Mouse (Mus musculus): ENCODE data around the gene Galnt18. TPM values are rescaled to one million over a fixed set of nuclear protein-coding genes. Genes with fewer than 3 reads are reported as not detected.

The Galnt18 gene
- total RNA-seq, 1 experiment, result 0.89 TPM

- H3K27ac ChIP-seq (ENCODE audit: insufficient read depth, low read depth, low read length, poor library complexity, severe bottlenecking), result no peak overlapping the region
- no peak for DNase-seq (ENCODE audit: low read depth, low spot score)
- no peak for TF ChIP-seq ZNF384 (IDR thresholded peaks at IDR 0.05; ENCODE audit: low read depth, low read length)
- no peak for TF ChIP-seq CHD2 (IDR thresholded peaks at IDR 0.05; ENCODE audit: low read depth, low read length)
- TF ChIP-seq HCFC1 (IDR thresholded peaks at IDR 0.05; ENCODE audit: borderline replicate concordance, insufficient read depth, low read length), result no peak
- no peak for TF ChIP-seq MAFK (IDR thresholded peaks at IDR 0.05; ENCODE audit: insufficient read depth, low read depth, low read length)
- no peak for TF ChIP-seq ZC3H11A (IDR thresholded peaks at IDR 0.05; ENCODE audit: borderline replicate concordance, low read depth, low read length)
- no peaks in the 10 kb centered on the region for H3K9me3 ChIP-seq (ENCODE audit: control insufficient read depth, insufficient read depth, low read depth, low read length)
- no peaks in the 10 kb centered on the region for H3K36me3 ChIP-seq (ENCODE audit: control insufficient read depth, insufficient read depth, low read length, poor library complexity, severe bottlenecking)
- H3K4me3 ChIP-seq (ENCODE audit: insufficient read depth in 1 of 2, low read depth in 1 of 2, low read length in 2 of 2, poor library complexity in 1 of 2, severe bottlenecking in 1 of 2), result no peak overlapping the region
- in situ Hi-C loops (cut with MboI; ENCODE audit: low sequenced_read_pairs in 2 of 2, unreplicated experiment in 2 of 2), result no loop called here
- no peak overlapping the region for H3K9ac ChIP-seq (ENCODE audit: insufficient read depth, low read depth, low read length, poor library complexity, severe bottlenecking)
- no peaks in the 10 kb centered on the region for H3K4me1 ChIP-seq (ENCODE audit: control insufficient read depth in 2 of 2, insufficient read depth in 2 of 2, low read length in 2 of 2, poor library complexity in 1 of 2)
Observed at GRCm38 (mm10) chr7:111572336-111572735, 207.4 kb downstream of the Galnt18 start.

DNA sequence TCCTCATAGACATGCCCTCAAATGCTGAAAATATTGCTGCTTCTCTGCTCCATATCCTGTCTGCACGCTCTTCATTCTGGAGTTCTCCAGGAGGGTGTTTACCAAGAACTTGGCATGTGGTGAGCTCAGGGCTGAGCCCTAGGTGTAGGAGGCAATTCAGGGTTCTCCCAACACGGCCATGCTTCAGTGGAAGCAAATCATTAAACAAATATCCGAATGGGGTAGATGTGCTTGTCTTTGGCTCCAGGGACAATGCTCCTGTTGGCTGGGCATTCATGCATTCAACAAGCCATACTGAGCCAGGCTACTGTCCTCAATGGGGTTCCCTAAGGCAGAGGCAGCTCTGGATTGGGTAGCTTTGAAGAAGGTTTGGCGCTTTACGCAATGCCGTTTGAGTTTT, 212.9 kb downstream of the Galnt18 start:
- H3K27ac ChIP-seq (ENCODE audit: insufficient read depth, low read depth, low read length, poor library complexity, severe bottlenecking), result no peak overlapping the region
- H3K36me3 ChIP-seq (ENCODE audit: control insufficient read depth, insufficient read depth, low read length, poor library complexity, severe bottlenecking), result no peaks in the 10 kb centered on the region
- H3K4me1 ChIP-seq (ENCODE audit: control insufficient read depth in 2 of 2, insufficient read depth in 2 of 2, low read length in 2 of 2, poor library complexity in 1 of 2), result no peaks in the 10 kb centered on the region
- no peaks in the 10 kb centered on the region for H3K9me3 ChIP-seq (ENCODE audit: control insufficient read depth, insufficient read depth, low read depth, low read length)
- TF ChIP-seq CHD2 (IDR thresholded peaks at IDR 0.05; ENCODE audit: low read depth, low read length), result no peak
- TF ChIP-seq ZC3H11A (IDR thresholded peaks at IDR 0.05; ENCODE audit: borderline replicate concordance, low read depth, low read length), result no peak
- no peak for TF ChIP-seq ZNF384 (IDR thresholded peaks at IDR 0.05; ENCODE audit: low read depth, low read length)
- no peak for TF ChIP-seq HCFC1 (IDR thresholded peaks at IDR 0.05; ENCODE audit: borderline replicate concordance, insufficient read depth, low read length)
- TF ChIP-seq MAFK (IDR thresholded peaks at IDR 0.05; ENCODE audit: insufficient read depth, low read depth, low read length), result no peak
- in situ Hi-C loops (cut with MboI; ENCODE audit: low sequenced_read_pairs in 2 of 2, unreplicated experiment in 2 of 2), result no loop called here
- H3K9ac ChIP-seq (ENCODE audit: insufficient read depth, low read depth, low read length, poor library complexity, severe bottlenecking), result no peak overlapping the region
- H3K4me3 ChIP-seq (ENCODE audit: insufficient read depth in 1 of 2, low read depth in 1 of 2, low read length in 2 of 2, poor library complexity in 1 of 2, severe bottlenecking in 1 of 2), result no peak overlapping the region
- no peak for DNase-seq (ENCODE audit: low read depth, low spot score)

GRCm38 (mm10) chr7:111563316-111564110, 216.3 kb downstream of the Galnt18 start:
- no peak for TF ChIP-seq ZC3H11A (IDR thresholded peaks at IDR 0.05; ENCODE audit: borderline replicate concordance, low read depth, low read length)
- no peak for TF ChIP-seq MAFK (IDR thresholded peaks at IDR 0.05; ENCODE audit: insufficient read depth, low read depth, low read length)
- TF ChIP-seq CHD2 (IDR thresholded peaks at IDR 0.05; ENCODE audit: low read depth, low read length), result no peak
- TF ChIP-seq HCFC1 (IDR thresholded peaks at IDR 0.05; ENCODE audit: borderline replicate concordance, insufficient read depth, low read length), result no peak
- TF ChIP-seq ZNF384 (IDR thresholded peaks at IDR 0.05; ENCODE audit: low read depth, low read length), result no peak
- no peak for DNase-seq (ENCODE audit: low read depth, low spot score)
- Histone ChIP-seq H3K36me3 (ENCODE audit: control insufficient read depth, insufficient read depth, low read length, poor library complexity, severe bottlenecking) (no peaks in the 10 kb centered on the region), H3K4me1 (ENCODE audit: control insufficient read depth in 2 of 2, insufficient read depth in 2 of 2, low read length in 2 of 2, poor library complexity in 1 of 2) (no peaks in the 10 kb centered on the region), H3K27ac (ENCODE audit: insufficient read depth, low read depth, low read length, poor library complexity, severe bottlenecking) (no peak overlapping the region), H3K9me3 (ENCODE audit: control insufficient read depth, insufficient read depth, low read depth, low read length) (no peaks in the 10 kb centered on the region), H3K9ac (ENCODE audit: insufficient read depth, low read depth, low read length, poor library complexity, severe bottlenecking) (no peak overlapping the region), H3K4me3 (ENCODE audit: insufficient read depth in 1 of 2, low read depth in 1 of 2, low read length in 2 of 2, poor library complexity in 1 of 2, severe bottlenecking in 1 of 2) (no peak overlapping the region)
- in situ Hi-C loops (cut with MboI; ENCODE audit: low sequenced_read_pairs in 2 of 2, unreplicated experiment in 2 of 2), result no loop called here

DNA sequence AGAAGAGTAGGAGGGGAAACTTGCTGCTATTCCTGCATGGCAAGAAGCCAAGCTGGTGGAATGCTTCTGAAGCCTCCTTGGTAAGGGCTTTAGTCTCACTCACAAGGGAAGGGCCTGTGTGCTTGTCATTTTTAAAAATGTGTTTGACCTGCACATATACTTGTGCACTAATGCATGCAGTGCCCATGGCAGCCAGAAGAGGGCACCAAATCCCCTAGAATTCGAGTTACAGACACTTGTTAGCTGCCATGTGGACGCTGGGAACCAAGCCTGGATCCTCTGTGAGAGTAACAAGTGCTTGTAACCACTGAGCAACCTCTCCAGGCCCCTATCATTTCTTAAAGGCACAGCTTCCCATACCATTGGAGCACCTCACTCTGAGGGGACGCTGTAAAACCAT, 219.7 kb downstream of the Galnt18 start:
- no peaks in the 10 kb centered on the region for H3K9me3 ChIP-seq (ENCODE audit: control insufficient read depth, insufficient read depth, low read depth, low read length)
- in situ Hi-C loops (cut with MboI; ENCODE audit: low sequenced_read_pairs in 2 of 2, unreplicated experiment in 2 of 2), result no loop called here
- H3K9ac ChIP-seq (ENCODE audit: insufficient read depth, low read depth, low read length, poor library complexity, severe bottlenecking), result no peak overlapping the region
- TF ChIP-seq HCFC1 (IDR thresholded peaks at IDR 0.05; ENCODE audit: borderline replicate concordance, insufficient read depth, low read length), result no peak
- no peak for TF ChIP-seq CHD2 (IDR thresholded peaks at IDR 0.05; ENCODE audit: low read depth, low read length)
- TF ChIP-seq ZNF384 (IDR thresholded peaks at IDR 0.05; ENCODE audit: low read depth, low read length), result no peak
- TF ChIP-seq MAFK (IDR thresholded peaks at IDR 0.05; ENCODE audit: insufficient read depth, low read depth, low read length), result no peak
- no peak for TF ChIP-seq ZC3H11A (IDR thresholded peaks at IDR 0.05; ENCODE audit: borderline replicate concordance, low read depth, low read length)
- no peaks in the 10 kb centered on the region for H3K36me3 ChIP-seq (ENCODE audit: control insufficient read depth, insufficient read depth, low read length, poor library complexity, severe bottlenecking)
- H3K27ac ChIP-seq (ENCODE audit: insufficient read depth, low read depth, low read length, poor library complexity, severe bottlenecking), result no peak overlapping the region
- no peak overlapping the region for H3K4me3 ChIP-seq (ENCODE audit: insufficient read depth in 1 of 2, low read depth in 1 of 2, low read length in 2 of 2, poor library complexity in 1 of 2, severe bottlenecking in 1 of 2)
- DNase-seq (ENCODE audit: low read depth, low spot score), result peak; percentile 13
- no peaks in the 10 kb centered on the region for H3K4me1 ChIP-seq (ENCODE audit: control insufficient read depth in 2 of 2, insufficient read depth in 2 of 2, low read length in 2 of 2, poor library complexity in 1 of 2)

Measured in ES-E14 (cell line).